Mouse (Mus musculus) forebrain, embryonic 15.5 days (tissue): Measurements from ENCODE around the gene Cntn4. TPM values are rescaled to one million over a fixed set of nuclear protein-coding genes. Genes with fewer than 3 reads are reported as not detected.

Experiments
- ATAC-seq: fragments of 200-750 bp; cut with Nextera tagmentation; replicated peaks from 2 replicates; pipeline ENCODE4 v1.8.0; 2017; ENCODE audit warnings: mild to moderate bottlenecking, moderate TSS enrichment, moderate library complexity
- H3K27ac ChIP-seq: fragments of 300-500 bp; sonication (generic); replicated peaks from 2 replicates; pipeline ENCODE4 v1.5.1; 2015; ENCODE audit warnings: mild to moderate bottlenecking, inconsistent platforms
- H3K27me3 ChIP-seq: fragments of 300-500 bp; sonication (generic); 2 replicates; pipeline ENCODE4 v1.6.1; 2015; ENCODE audit warnings: inconsistent platforms
- H3K36me3 ChIP-seq: fragments of 300-500 bp; sonication (generic); 2 replicates; pipeline ENCODE4 v1.6.1; 2015; ENCODE audit warnings: mild to moderate bottlenecking, inconsistent platforms
- H3K4me1 ChIP-seq: fragments of 300-500 bp; sonication (generic); 2 replicates; pipeline ENCODE4 v1.6.1; 2015; ENCODE audit warnings: inconsistent platforms
- H3K4me2 ChIP-seq: fragments of 300-500 bp; sonication (generic); replicated peaks from 2 replicates; pipeline ENCODE4 v1.6.1; 2015; ENCODE audit warnings: mild to moderate bottlenecking, inconsistent platforms
- H3K4me3 ChIP-seq: fragments of 300-500 bp; sonication (generic); 2 replicates; pipeline ENCODE4 v1.5.1; 2015; ENCODE audit warnings: mild to moderate bottlenecking, inconsistent platforms
- H3K9ac ChIP-seq: fragments of 300-500 bp; sonication (generic); replicated peaks from 2 replicates; pipeline ENCODE4 v1.6.1; 2015; ENCODE audit warnings: mild to moderate bottlenecking, inconsistent platforms
- H3K9me3 ChIP-seq: fragments of 300-500 bp; sonication (generic); 2 replicates; pipeline ENCODE4 v1.6.1; 2016; ENCODE audit warnings: inconsistent platforms
- WGBS: fragments of 180-500 bp; shearing (Covaris S2); methylation state at CpG from one replicate; pipeline ENCODE4 v1.1.7; 2015; ENCODE audit warnings: mixed read lengths; 5-methylcytosine and 5-hydroxymethylcytosine counted together
- polyA plus RNA-seq: library from polyadenylated mRNA; unstranded; fragments of >200 nt; fragmentation: Nextera tagmentation; extraction: Ambion mirVana; gene quantifications from 2 replicates; pipeline ENCODE4 v1.2.1, GENCODE M21; 2015

Gene Cntn4
- polyA plus RNA-seq, 1 experiment from 2014 or later = 6.2 TPM

DNA sequence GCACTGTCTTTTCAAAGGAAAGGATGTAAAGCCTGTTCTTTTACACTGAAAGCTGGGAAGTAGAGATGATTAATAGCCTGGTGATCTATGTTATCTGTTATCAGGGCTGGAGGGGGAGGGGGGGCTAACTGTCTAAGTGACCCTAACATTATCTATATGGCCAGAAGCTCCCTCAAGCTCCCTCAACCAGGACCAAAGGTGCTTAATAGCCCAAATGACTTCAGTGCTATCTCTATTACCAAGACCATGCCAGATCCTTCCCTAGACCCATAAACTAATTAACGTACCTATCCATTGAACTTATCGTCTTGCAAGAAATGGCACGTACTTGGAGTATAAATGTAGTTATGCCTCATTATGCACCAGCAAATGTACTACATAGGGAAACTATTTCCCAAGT, 588.0 kb downstream of the Cntn4 start:
- Histone ChIP-seq H3K27me3 (no peaks in the 10 kb centered on the region), H3K4me3 (no peak overlapping the region)
- ATAC-seq = no peak

DNA sequence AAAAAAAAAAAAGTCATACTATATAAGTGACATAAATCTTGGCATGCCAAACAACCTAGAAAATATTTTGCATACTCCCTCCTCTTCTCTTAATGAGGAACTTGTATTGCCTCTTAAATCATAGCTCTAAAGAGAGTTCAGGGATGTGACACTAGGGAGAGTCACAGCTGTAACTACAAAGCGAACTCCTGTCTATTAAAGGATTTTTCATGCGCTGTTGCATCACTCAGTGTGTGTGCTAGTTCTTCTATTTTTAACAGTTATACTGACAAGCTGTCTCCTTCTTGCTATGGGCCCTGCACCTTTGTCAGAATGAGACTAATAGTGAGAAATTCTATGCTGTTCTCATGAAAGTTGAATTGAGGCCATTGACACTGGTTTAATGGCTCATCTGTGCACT, 588.8 kb downstream of the Cntn4 start:
- no peaks in the 10 kb centered on the region for H3K4me1 ChIP-seq
- no peak overlapping the region for H3K9ac ChIP-seq
- no peak overlapping the region for H3K4me2 ChIP-seq
- no peaks in the 10 kb centered on the region for H3K9me3 ChIP-seq
- H3K36me3 ChIP-seq = no peaks in the 10 kb centered on the region
- no peak overlapping the region for H3K4me3 ChIP-seq
- 0 out of 2 replicates have a peak, but pooled peaks have one; percentile 38 for ATAC-seq
- H3K27me3 ChIP-seq = no peaks in the 10 kb centered on the region
- WGBS = 75% methylated on average over 2 of the region's 2 CpGs
- no peak overlapping the region for H3K27ac ChIP-seq

More for the DNA sequence above, 588.0 kb downstream of the Cntn4 start:
- Histone ChIP-seq H3K9me3 (no peaks in the 10 kb centered on the region), H3K36me3 (no peaks in the 10 kb centered on the region), H3K4me2 (no peak overlapping the region), H3K9ac (no peak overlapping the region), H3K4me1 (no peaks in the 10 kb centered on the region), H3K27ac (no peak overlapping the region)
- 93% methylated on average over 3 of the region's 3 CpGs for WGBS

- no peak for ATAC-seq
- WGBS = 87% methylated on average over 4 of the region's 4 CpGs
- Histone ChIP-seq H3K27me3 (no peaks in the 10 kb centered on the region), H3K9me3 (no peaks in the 10 kb centered on the region), H3K4me2 (no peak overlapping the region), H3K27ac (no peak overlapping the region), H3K36me3 (no peaks in the 10 kb centered on the region), H3K9ac (no peak overlapping the region), H3K4me3 (no peak overlapping the region), H3K4me1 (no peaks in the 10 kb centered on the region)
Observed at GRCm38 (mm10) chr6:106268723-106269122, 591.3 kb downstream of the Cntn4 start.

DNA sequence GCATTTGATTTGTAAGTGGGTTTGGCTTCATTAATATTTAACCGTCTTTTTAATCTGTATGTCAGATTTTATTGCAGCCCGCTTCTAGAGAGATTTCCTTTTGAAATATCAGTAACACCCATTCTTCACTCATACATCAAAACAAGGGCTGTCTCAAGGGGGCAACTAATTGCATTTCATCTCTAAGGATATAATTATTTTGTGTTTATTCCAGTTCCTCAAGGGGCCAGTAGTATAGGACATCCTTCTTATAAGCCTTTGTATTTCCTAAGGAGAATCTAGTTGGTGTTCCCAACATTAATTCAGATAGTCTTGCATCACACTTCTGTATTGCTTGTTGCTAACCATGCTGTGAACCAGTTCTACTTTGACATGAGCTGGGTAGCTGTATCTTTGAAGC, 599.7 kb downstream of the Cntn4 start:
- no peak for ATAC-seq

GRCm38 (mm10) chr6:106281621-106282020, 604.2 kb downstream of the Cntn4 start:
- no peak overlapping the region for H3K27ac ChIP-seq
- H3K4me3 ChIP-seq = no peak overlapping the region
- H3K4me1 ChIP-seq = no peaks in the 10 kb centered on the region
- H3K27me3 ChIP-seq = no peaks in the 10 kb centered on the region
- no peak overlapping the region for H3K4me2 ChIP-seq
- H3K36me3 ChIP-seq = no peaks in the 10 kb centered on the region
- 77% methylated on average over 6 of the region's 6 CpGs for WGBS
- no peak for ATAC-seq
- no peak overlapping the region for H3K9ac ChIP-seq
- no peaks in the 10 kb centered on the region for H3K9me3 ChIP-seq

More for the DNA sequence above, 599.7 kb downstream of the Cntn4 start:
- H3K9ac ChIP-seq = no peak overlapping the region
- 80% methylated on average over 2 of the region's 2 CpGs for WGBS
- no peak overlapping the region for H3K4me2 ChIP-seq
- H3K9me3 ChIP-seq = no peaks in the 10 kb centered on the region
- no peaks in the 10 kb centered on the region for H3K36me3 ChIP-seq
- H3K4me1 ChIP-seq = no peaks in the 10 kb centered on the region
- no peaks in the 10 kb centered on the region for H3K27me3 ChIP-seq
- H3K4me3 ChIP-seq = no peak overlapping the region
- no peak overlapping the region for H3K27ac ChIP-seq

GRCm38 (mm10) chr6:106283815-106284214, 606.4 kb downstream of the Cntn4 start:
- no peak for ATAC-seq

GRCm38 (mm10) chr6:106299451-106299850, 622.0 kb downstream of the Cntn4 start:
- ATAC-seq = no peak
- H3K27me3 ChIP-seq = no peaks in the 10 kb centered on the region
- H3K36me3 ChIP-seq = no peaks in the 10 kb centered on the region
- H3K4me1 ChIP-seq = no peaks in the 10 kb centered on the region
- no peak overlapping the region for H3K27ac ChIP-seq
- no peaks in the 10 kb centered on the region for H3K9me3 ChIP-seq
- 51% methylated on average over 1 of the region's 1 CpGs for WGBS
- H3K9ac ChIP-seq = no peak overlapping the region
- no peak overlapping the region for H3K4me3 ChIP-seq
- H3K4me2 ChIP-seq = no peak overlapping the region

More at GRCm38 (mm10) chr6:106283815-106284214, 606.4 kb downstream of the Cntn4 start:
- Histone ChIP-seq H3K27me3 (no peaks in the 10 kb centered on the region), H3K4me3 (no peak overlapping the region), H3K27ac (no peak overlapping the region), H3K4me1 (no peaks in the 10 kb centered on the region), H3K36me3 (no peaks in the 10 kb centered on the region), H3K4me2 (no peak overlapping the region), H3K9me3 (no peaks in the 10 kb centered on the region), H3K9ac (no peak overlapping the region)
- WGBS = 81% methylated on average over 1 of the region's 1 CpGs

- no peak for ATAC-seq
- WGBS = 74% methylated on average over 3 of the region's 3 CpGs
Observed at GRCm38 (mm10) chr6:106300179-106300578, 622.7 kb downstream of the Cntn4 start.

GRCm38 (mm10) chr6:106302435-106302834, 625.0 kb downstream of the Cntn4 start:
- no peak overlapping the region for H3K4me3 ChIP-seq
- no peak overlapping the region for H3K27ac ChIP-seq
- H3K4me2 ChIP-seq = no peak overlapping the region
- no peaks in the 10 kb centered on the region for H3K36me3 ChIP-seq
- no peaks in the 10 kb centered on the region for H3K4me1 ChIP-seq
- no peaks in the 10 kb centered on the region for H3K27me3 ChIP-seq
- 71% methylated on average over 4 of the region's 4 CpGs for WGBS
- no peaks in the 10 kb centered on the region for H3K9me3 ChIP-seq
- no peak for ATAC-seq
- H3K9ac ChIP-seq = no peak overlapping the region

More at GRCm38 (mm10) chr6:106300179-106300578, 622.7 kb downstream of the Cntn4 start:
- Histone ChIP-seq H3K4me3 (no peak overlapping the region), H3K4me1 (no peaks in the 10 kb centered on the region), H3K27ac (no peak overlapping the region), H3K36me3 (no peaks in the 10 kb centered on the region), H3K4me2 (no peak overlapping the region), H3K9me3 (no peaks in the 10 kb centered on the region), H3K9ac (no peak overlapping the region), H3K27me3 (no peaks in the 10 kb centered on the region)

GRCm38 (mm10) chr6:106328987-106329386, 651.5 kb downstream of the Cntn4 start:
- H3K36me3 ChIP-seq = no peaks in the 10 kb centered on the region
- no peak overlapping the region for H3K4me3 ChIP-seq
- no peak overlapping the region for H3K4me2 ChIP-seq
- H3K9ac ChIP-seq = no peak overlapping the region
- no peaks in the 10 kb centered on the region for H3K27me3 ChIP-seq
- H3K9me3 ChIP-seq = no peaks in the 10 kb centered on the region
- no peaks in the 10 kb centered on the region for H3K4me1 ChIP-seq
- no peak overlapping the region for H3K27ac ChIP-seq
- WGBS = 94% methylated on average over 1 of the region's 1 CpGs
- no peak for ATAC-seq

DNA sequence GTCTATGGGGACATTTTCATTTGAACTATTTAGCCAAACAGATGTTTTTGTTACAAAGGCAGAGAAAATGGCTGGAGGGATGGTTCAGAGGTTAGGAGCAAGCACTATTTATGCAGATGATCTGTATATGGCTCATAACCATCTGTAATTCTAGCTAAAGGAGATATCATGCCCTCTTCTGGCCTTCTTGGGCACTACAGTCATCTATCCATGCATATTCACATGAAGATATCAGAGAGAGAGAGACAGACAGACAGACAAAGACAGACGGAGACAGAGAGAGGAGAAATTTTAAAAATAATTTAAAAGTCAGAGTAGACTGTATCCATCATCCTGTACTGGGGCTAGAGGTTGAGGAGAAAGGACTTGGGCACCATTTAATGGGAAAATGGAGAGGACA, 652.2 kb downstream of the Cntn4 start:
- H3K9ac ChIP-seq = no peak overlapping the region
- no peak overlapping the region for H3K4me3 ChIP-seq
- no peak overlapping the region for H3K27ac ChIP-seq
- no peaks in the 10 kb centered on the region for H3K9me3 ChIP-seq
- no peaks in the 10 kb centered on the region for H3K27me3 ChIP-seq
- WGBS = 43% methylated on average over 1 of the region's 1 CpGs
- no peaks in the 10 kb centered on the region for H3K4me1 ChIP-seq
- H3K4me2 ChIP-seq = no peak overlapping the region
- ATAC-seq = no peak
- no peaks in the 10 kb centered on the region for H3K36me3 ChIP-seq

GRCm38 (mm10) chr6:106332466-106332865, 655.0 kb downstream of the Cntn4 start:
- no peaks in the 10 kb centered on the region for H3K36me3 ChIP-seq
- 78% methylated on average over 3 of the region's 3 CpGs for WGBS
- H3K4me2 ChIP-seq = no peak overlapping the region
- H3K4me3 ChIP-seq = no peak overlapping the region
- H3K27ac ChIP-seq = no peak overlapping the region
- no peaks in the 10 kb centered on the region for H3K4me1 ChIP-seq
- H3K9ac ChIP-seq = no peak overlapping the region
- no peaks in the 10 kb centered on the region for H3K9me3 ChIP-seq
- no peaks in the 10 kb centered on the region for H3K27me3 ChIP-seq
- ATAC-seq = no peak

GRCm38 (mm10) chr6:106332933-106333332, 655.5 kb downstream of the Cntn4 start:
- no peak overlapping the region for H3K27ac ChIP-seq
- ATAC-seq = no peak
- 96% methylated on average over 1 of the region's 1 CpGs for WGBS
- H3K4me3 ChIP-seq = no peak overlapping the region
- no peak overlapping the region for H3K9ac ChIP-seq
- H3K27me3 ChIP-seq = no peaks in the 10 kb centered on the region
- no peaks in the 10 kb centered on the region for H3K4me1 ChIP-seq
- H3K9me3 ChIP-seq = no peaks in the 10 kb centered on the region
- H3K36me3 ChIP-seq = no peaks in the 10 kb centered on the region
- no peak overlapping the region for H3K4me2 ChIP-seq
